Mouse (Mus musculus) cerebellum, adult 11-12 months (tissue): ENCODE results near the gene Lsamp.
"Not testable (repeated sequence)": the region's sequence is repeated elsewhere in the genome, so short reads cannot be mapped to it uniquely, and the experiment has no call there.

Experiments
- DNase-seq: peaks from one replicate; pipeline ENCODE4 v3.0.0; 2022

Lsamp gene

DNA sequence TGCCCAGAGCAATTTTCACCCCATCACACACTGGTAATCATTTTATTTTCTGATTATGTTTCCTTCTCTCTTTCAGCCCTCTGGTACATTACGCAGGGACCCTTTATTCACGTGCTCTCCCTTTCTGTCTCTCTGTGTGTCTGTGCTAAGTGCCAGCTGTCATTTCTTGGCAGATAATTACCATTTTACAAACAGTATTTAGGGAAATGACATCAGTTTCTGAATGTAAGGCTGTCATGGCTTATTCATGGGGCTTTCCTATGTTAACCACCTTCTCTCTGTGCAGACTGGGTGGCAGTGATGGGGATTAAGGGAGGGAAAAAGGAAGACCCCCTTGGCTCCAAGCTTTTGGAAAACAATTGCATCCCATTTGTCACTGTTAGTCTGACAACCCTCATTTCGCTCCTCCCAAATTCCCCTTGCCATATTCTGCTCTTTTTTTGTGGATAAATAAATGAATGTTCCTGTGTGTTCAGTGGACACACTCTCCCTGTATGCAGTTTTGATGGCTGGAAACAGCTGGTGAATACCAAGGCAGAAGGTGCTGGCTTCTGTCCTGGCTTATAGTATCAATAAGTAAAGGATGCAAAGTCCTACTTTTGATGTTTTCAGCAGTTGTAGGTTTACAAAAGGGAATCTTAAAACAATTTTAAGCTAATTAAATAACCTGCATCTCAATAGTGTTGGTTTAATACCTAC, 520.2 kb downstream of the Lsamp start:
- DNase-seq = no peak

DNA sequence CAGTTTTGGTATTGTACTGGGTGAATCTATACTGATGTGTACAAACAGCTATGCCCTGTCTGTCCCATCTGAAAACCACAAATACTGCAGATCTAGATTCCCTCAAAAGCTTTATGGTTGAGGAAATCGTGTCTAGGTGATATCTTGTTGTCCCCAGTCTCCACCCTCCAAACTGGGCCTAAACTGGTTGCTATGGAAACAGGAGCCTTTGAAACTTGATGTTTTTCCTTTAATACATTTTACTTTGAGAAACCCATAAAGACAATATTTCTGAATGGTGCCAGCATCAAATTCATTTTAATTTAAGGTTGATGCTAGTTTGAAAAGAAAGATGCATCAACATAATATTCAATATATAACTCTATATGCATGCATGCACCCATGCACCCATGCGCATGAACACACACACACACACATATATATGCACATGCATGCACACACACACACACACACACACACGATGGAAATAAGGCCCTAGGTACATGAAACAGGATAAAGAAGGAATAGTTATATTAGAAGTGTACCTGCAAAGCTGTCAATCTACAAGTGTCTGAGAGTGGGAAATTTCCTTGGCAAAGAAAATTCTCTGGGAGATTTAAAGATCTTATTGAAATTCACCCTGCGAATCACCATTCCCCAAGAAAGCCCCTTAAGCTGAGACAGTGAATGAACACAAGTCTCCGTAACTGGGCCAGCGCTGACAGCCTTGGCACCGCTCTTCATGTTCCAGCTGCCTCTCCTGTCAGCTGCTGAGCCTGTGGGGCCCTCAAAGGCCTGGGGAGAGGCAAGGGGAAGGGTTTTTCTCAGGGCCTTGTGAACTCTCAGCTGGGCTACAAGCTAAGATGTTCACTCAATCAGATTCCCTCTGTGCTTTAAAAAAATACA, 525.2 kb downstream of the Lsamp start:
- DNase-seq = peak; percentile 17

DNA sequence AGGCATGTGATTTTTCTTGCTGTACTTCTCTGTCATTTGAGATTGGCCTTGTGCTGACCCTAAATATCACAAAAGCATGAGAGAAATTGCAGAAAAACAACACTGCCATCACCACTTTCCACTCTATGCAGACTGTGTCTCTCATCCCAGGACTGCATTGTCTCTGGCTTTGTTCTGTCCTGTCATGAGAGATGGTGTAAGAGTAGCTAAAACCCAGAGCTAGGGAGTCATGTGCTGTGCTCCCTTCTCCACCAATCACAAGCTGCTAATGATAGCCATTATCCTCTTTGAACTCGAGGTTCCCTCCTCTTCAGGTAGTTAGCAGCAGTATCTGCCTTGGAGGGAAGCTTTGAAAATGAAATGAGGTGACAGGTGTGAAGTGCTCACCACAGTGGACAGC, 552.6 kb downstream of the Lsamp start:
- no peak for DNase-seq

DNA sequence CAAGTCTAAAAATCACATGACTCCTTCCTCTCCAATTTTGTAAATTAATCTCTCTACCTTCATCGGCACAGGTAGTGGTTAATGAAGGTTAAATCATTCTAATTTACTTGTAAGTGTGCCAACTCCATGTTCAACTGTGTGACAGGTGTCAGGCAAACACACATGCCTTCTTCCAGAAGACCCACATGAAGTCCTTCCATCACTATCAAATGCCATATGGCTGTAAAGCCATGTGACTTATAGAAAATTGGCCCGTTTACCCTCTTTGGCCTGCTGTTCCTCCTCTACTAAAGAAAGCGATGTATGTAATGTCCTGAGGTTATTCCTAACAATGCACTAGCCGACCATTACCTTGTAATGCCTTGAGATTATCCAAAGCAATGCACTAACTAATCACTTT, 565.5 kb downstream of the Lsamp start:
- DNase-seq = no peak

DNA sequence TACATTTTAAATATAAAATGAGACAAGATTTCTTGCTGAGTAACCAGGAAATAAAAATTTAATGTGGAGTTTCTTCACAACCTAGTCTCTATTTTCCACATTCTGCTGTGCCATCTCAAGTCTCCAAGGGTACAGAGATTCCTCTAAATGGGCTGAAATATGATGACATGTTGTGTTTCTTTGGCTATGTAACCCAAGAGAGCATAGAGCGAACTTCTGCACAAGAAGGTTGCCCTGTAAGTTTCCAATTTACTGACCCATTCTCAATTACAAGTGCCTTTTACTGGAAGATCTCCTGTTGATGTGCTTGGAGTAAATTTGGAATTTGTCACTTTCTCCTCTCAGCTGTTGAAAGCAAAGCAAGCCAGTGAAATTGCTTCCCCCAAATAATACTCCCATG, 571.4 kb downstream of the Lsamp start:
- no peak for DNase-seq

DNA sequence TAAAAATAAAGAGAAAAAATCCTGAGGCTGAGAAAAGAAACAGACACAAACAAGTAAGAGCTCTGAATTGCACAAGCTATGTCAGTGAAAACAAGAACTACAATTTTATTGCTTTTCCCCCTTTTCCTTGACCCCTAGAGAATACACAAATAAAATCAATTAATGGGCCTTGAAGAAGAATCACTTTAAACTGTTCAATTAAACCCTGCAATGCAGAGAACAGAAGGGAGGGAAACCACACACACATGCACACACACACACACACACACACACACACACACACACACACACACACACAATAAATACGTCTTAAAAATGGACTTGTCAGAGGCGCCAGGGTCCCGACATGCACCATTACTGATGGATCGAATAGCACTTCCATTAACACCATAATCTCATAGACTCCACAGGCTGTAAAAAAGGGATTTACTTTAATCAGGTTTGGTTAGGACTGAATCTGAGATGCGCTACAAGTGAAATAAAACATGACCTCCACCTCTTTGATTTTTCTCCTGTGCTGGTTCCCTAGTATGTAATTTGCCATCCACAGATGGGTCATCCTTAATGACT, 573.6 kb downstream of the Lsamp start:
- no peak for DNase-seq

DNA sequence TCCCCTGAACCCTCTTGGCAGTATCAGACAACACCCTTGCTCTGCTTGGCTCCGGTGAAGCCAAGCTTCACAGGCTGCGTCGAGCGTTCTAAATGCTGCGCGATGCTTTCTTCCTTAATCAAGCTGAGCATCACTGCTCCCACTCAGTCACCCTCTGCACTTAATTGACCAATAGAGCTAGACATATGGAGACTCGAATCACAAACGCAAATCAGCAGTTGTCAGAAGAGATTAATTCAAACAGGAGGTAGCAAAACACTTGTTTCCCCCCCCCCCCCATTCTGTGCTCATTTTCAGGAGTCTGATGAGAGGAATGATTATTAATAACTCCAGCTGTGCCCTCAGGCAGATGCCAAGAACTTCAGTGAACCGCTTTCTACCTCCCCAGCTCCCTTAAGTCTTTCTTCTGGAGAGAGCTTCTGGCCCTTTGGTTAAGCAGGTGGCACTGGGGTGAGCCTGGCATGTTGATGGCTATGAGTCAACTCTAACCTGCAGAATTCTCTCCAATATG, 583.3 kb downstream of the Lsamp start:
- peak; percentile 69 for DNase-seq

DNA sequence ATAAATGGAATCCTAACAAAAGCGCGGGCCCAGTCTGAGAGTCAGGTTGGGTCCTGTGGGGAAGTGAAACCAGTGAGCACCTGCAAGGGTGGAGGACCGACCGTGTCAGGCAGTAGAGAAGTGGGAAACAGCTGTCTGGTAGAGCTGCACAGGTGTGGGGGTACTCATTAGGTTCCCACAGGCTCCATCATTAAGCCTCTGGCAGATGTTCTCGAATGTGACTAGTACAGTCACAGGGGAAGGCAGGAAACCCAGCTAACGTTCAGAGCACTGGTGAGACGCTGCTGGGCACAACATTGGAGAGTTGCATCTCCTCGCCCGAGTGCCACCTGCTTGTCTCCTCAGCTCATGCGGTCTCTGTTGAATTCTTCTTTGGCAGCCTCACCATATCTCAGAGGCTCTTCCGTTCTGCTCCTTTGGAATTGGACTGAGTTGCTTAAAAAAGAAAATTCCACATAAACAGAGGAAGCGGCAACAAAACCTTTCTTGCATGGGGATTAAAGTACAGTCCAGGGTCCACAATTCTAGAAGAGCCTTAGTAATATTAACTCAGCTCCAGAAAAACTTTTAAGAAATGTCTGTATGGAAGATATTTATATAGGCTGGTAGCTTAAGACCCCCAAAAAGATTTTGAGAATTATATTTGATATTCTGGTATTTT, 588.1 kb downstream of the Lsamp start:
- no peak for DNase-seq

DNA sequence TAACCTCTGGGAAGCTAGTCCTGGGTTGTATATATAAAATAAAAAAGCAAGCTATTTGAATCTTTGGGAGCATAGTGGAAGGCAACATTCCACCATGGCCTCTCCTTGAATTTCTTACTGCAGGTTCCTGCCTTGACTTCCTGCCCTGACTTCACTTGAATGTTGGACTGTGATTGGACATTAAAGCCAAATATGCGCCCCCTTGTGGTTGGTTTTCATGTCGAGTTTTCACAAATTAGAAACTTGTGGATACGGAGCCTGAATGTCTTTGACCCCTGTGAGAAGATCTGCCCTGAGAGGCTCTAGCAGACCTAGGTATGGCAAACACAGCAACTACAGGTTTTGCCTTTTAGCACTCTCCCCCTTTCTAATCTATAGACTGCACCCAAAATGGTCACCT, 597.9 kb downstream of the Lsamp start:
- DNase-seq = no peak

DNA sequence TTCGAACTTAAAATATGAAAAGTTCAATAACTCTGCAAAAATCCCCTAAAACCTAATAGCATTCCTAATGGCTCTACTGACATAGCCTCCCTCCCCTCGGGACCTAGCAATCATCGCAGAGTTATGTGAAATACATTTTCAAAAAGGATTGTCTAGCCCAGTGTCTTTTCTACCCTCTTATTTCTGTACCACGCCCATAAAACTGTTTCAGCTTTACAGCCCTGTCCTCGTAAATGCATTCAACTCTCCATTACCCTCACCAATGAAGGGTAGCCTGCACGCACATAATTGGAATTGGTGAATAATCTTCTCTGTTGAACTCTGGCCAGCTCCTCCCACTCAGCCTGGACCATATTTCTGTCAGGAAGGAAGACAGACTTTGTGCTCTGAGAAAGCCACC, 609.0 kb downstream of the Lsamp start:
- DNase-seq = no peak

DNA sequence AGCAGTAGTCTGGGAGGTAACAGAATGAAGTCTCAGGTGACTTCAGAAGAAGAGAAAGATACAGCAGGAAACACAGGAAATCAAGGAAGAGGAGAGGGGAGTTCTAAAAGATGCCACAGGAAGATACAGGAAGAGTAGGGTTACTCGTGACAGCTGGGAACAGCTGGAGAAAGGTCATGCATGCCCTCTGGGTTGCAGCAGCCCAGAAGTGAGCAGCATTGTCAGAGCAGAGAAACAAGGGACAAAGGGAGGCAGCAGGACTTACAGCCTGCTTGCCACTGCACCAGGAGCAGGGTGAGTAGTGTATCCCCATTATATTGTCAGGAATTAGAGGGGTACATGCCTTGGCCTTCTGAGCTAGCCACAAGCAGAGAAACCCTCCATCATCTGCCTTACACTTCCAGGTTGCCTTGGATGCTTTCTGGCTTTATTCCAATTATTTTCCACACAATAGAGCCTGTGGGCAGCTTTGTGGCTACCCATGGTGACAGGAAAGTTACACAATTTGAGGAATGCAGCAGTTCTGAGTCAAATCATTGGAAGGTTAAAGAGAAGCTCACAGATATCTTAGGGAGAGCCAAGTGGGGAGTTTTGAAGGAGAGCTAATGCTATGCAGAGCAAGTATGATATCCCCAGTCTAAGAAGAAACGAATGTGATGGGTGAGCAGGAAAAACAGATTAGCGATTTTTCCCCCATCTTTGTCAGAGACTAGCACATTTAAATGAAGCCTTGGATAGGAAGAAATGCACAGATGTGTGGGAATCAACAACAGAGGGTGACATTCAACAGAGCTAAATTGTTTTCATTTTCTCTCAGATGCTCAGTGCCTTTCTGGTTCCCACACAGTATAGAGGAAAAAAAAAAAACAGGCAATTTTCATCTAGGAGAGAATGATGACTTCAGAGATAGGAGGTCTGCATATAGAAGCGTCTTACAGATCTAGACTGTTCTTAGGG, 617.5 kb downstream of the Lsamp start:
- no peak for DNase-seq

DNA sequence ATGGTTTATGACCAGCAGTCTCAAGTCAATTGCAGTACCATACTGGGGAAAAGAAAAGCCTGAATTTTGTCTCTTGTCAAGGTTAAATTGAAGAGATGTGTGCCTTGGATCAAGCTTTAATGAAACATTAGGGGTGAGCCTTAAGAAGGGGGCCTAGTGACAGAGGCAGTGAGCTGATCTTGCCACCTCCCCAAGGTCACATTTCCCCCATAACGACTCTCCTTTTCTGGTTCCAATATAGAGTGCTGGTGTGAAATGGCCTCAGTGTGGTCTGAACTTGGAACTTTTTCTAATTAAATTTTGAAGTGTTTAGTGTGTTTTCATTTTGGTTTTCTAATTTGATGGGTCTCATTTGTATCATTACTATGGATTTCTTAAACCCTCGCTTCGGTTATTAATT, 623.3 kb downstream of the Lsamp start:
- DNase-seq = no peak

DNA sequence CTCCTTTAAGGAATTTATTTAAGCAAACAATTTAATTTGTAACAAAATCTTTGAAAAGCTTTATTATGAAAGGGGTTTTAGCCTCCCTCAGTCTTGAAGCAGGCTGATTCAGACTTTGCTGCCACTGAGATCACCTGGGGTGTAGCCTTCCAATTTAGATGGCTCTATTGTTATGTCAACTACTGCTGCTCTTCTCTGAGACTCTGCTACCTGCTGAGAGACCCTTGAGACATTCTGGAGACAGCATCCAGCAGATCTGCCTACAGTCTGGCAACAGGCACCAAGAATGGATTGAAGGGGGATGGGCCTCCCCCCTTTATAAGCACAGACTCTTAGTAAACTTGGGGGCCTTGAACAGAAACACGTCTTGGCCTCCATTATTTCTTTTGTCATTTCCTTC, 632.5 kb downstream of the Lsamp start:
- DNase-seq = not testable (repeated sequence)

DNA sequence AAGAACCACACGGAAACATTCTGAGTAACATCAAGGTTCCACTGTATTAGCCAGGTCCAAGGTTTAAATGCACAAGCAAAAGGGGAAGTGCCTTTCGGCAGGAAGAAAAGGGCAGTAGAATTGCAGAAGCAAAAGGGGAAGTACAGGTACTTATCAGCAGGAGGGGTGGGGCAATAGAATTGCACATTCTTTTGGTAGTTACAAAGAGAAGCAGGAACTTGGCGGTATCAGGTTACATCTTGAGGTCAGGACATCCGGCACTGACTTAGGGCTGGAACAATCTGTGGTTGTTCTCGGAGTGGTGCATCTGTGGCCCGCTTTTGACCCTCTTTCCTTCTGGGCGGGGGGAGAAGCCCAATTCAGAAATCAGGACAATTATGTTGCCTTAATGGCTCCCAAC, 636.9 kb downstream of the Lsamp start:
- not testable (repeated sequence) for DNase-seq

DNA sequence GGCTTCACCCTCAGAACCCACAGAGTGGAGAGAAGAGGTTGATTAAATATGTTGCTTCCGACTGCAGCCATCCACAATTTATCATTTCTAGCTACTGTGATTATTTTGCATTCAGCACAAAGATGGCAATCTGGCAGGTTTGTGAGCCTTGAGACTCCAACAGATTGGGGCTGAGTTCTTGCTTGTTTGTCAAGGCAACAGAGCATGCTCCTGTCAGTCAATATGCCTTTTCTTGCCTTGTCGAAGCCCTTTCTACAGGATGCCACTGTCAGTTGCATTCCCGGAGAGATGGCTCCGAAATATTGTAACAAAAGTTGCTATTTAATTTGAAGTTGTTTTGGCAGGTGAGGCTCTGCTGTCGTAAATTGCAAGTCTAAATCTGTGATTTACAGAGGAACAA, 643.0 kb downstream of the Lsamp start:
- DNase-seq = no peak

DNA sequence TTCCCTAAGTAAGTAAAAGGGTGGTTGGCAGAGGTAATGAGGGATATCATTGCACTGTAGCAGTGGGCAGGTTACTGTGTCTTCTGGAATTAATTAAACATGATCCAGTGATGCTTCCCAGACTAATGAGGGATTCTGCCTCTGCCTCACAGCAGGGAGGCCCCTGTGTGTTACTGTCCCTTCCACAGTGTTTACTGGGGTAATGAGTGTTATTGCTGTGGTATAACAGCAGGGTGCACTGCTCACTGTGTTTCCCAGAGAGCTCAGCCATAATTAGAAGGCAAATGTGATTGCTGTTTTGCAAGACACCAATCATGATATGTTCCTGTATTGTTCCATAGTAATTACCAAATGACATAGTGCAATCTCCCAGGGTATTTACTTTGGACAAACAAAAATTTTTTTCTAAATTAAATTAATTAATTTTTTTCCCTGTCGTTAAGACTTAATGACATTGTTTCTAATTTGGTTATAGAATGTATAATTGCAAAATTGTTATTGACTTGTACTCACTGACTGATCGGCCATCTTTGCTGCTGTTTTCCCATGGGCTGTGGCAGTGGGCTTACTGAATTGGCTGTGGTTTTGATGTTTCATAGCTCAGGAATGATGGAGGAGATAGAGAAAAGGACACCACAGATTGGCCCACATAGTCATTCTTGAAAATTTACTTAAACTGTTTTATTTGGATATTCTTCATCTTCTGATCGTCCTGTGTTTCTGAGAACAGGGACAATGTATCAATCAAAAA, 655.6 kb downstream of the Lsamp start:
- DNase-seq = no peak

DNA sequence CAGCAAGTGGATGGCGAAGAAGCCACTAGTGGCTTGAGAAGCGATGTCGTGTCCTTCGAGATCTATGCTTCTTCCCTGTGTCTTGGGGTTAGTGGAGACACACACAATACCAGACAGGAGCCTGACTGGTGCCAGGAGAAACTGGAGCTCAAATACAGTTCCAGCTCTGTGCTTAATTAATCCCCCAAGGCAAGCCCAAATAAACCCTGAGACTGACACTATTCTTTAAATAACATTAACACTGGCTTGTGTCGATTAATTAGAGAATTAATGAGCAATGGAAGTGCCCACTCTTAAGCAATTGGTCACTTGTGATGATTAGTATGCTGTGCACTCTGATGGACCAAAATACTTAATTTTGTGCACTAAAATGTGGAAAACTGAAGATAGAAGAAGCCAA, 668.6 kb downstream of the Lsamp start:
- no peak for DNase-seq

DNA sequence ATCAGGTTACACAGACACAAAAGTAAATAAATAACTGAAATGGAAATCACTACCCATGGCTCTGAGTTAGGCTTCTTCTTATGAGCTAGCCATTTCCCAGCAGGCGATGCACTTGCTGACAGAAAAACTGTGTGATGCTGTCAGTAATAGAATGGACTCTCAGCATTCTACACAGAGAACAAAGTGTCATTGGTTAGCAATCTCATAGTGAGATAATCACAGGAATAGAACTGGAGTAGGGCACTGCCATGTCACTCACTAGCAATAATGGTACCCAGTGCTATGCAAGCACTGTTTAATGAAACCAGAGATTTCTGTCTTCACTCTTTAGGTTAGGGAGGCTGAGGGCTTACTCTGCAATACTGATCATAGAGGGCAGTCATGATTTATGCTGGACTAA, 669.3 kb downstream of the Lsamp start:
- DNase-seq = no peak

DNA sequence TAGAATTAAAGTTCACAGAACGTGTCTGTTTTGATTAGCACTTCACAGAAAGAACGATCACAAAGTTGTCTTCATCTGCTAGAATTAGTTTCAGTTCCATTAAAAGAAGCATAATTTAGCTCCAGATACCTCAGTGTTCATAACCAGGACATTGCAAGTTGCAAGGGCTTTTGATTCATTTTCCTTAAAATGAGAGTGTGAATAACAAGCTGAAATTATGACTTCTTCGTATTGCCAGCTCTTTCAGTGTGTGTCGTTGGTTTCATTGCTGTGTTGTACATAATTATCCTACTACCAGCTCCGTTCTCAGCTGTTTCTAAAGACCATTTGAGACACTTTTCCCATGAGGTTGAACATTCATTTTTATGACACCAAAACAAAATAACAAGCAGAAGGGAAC, 672.2 kb downstream of the Lsamp start:
- no peak for DNase-seq

DNA sequence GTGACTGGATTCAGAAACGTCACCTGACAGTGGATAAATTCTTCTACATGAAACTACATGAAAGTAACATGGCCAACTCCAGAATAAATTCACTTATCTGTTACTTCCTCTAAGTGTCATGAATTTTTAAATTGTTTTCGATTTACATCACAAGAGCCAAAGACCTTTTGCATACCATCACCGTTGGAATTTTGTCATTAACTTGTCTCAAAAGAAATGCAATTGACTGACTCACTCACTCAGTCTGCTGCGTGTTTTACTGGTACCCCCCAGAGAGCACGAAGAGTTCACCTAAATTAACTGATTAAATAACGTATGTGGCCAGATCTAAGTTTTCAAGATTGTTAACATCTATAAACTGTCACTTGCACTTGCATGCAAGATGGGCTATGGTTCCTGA, 672.7 kb downstream of the Lsamp start:
- DNase-seq = no peak

DNA sequence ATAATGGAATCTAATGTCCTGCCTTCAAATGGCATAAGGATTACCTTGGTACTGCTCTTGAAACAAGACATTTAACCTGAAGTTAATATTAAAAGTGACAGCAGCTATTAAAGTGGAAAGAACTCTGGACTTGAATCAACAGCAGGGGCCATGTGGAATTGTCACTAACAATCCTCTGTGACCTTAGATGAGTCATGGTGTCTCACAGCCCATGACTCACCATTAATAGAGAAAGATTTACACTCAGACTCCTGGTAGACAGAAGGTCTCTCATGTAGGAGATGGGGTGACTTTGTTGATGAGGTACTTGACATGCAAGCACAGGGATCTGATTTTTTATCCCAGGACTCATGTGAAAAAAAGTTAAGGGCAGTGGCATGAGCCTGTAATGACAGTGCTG, 701.4 kb downstream of the Lsamp start:
- DNase-seq = no peak
